Mouse (Mus musculus) neutrophil, adult 5-6 weeks (primary cell): ENCODE results near the gene Fgd3. TPM values are rescaled to one million over a fixed set of nuclear protein-coding genes. Genes with fewer than 3 reads are reported as not detected.

Experiments used
- ATAC-seq: fragments of 151-379, 151-347 bp; 2 replicates; pipeline ENCODE4 v1.8.0; 2017; ENCODE audit warnings: mild to moderate bottlenecking, moderate TSS enrichment; ENCODE audit not compliant: insufficient number of reproducible peaks, poor library complexity, low FRiP score, severe bottlenecking; ENCODE audit errors: extremely low read depth
- total RNA-seq: library from RNA; stranded (forward); fragments of 200-1000 nt; gene quantifications from 2 replicates; pipeline ENCODE4 v1.2.3, GENCODE M21; 2017

Fgd3 gene
- total RNA-seq: 95.8 and 99.2 TPM in 2 replicates

DNA sequence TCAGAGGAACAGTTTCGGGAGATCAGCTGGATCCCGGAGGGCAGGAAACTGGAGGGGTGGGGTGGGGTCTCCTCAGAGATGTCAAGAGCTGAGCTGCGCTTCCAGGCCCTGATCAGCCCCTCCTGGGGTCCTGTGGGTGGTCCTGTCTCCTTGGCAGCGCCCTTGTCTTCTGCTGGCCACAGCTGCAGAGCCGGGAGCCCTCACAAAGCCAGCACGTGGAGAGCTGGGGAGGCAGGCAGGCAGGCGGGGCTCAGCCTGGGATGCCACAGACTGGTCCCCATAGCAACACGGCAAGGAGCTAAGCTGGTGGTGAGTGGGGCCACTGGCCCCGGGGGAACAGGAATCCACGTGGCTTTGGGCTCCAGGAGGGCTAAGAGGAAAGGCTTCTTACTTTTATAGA is at the start of gene Fgd3:
Gene Fgd3, minus strand, starts transcription at position 272 of the 400 bp plus-strand sequence.
- ATAC-seq: no peak

DNA sequence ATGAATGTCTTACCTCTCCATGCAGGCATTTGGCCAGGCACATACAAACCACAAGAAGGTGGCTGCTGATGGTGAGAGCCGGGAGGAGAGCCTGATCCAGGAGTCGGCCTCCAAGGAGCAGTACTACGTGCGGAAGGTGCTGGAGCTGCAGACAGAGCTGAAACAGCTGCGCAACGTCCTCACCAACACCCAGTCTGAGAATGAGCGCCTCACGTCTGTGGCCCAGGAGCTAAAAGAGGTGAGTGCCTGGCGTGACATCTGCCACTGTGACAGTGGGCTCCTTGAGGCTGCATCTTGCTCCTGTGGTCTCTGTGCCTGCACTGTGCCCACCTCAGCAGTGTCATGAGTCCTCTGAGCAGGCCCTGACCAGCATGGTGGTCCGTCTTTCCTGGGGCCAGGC is 49.3 kb upstream of the Fgd3 start:
- no peak for ATAC-seq

- no peak for ATAC-seq
Observed at GRCm38 (mm10) chr13:49367657-49368440, 47.7 kb upstream of the Fgd3 start.

- ATAC-seq: no peak
Observed at GRCm38 (mm10) chr13:49364716-49365115, 44.6 kb upstream of the Fgd3 start.

DNA sequence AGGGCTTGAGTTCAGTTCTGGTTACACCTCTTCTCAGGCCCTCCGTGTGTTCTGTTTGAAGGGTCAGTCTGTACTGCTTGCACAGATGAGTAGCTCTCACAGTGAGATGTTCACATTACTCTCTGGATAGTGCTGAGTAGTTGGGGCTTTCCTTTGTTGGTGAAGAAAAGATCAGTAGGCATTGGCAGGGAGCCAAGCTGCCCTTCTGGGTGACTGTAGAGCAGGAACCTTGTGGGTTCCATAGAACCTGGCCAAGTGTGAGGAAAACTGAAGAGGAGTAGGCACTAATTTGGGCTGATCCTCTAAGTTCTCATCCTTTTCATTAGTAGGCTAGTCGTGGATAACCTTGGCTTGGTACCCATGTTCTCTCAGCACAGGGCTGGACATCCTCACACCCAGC is 42.7 kb upstream of the Fgd3 start:
- ATAC-seq: no peak

GRCm38 (mm10) chr13:49362364-49362763 is 42.3 kb upstream of the Fgd3 start:
- no peak for ATAC-seq

- no peak for ATAC-seq
Observed at GRCm38 (mm10) chr13:49360906-49361406, 40.8 kb upstream of the Fgd3 start.

- no peak for ATAC-seq
Observed at GRCm38 (mm10) chr13:49358184-49358583, 38.1 kb upstream of the Fgd3 start.

GRCm38 (mm10) chr13:49357367-49358026 is 37.4 kb upstream of the Fgd3 start:
- no peak for ATAC-seq

DNA sequence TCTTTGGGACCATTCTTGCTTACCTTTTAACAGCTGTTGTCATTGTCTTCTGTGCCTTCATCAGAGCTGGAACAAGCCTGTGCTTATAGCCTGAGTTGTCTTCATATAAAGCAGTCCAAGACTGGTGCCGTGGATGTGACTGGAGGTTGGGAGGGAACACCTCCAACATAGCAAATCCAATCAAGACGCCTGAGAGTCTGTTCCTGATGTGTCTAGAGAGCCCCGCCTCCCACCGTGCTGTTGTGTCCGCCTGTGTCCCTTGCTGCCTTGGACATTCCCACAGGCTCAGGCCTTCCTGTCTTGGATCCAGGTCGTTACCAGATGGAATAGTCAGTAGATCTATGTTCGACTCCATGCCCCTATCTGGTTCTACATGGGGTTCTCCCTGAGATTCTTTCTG is 36.0 kb upstream of the Fgd3 start:
- no peak for ATAC-seq

DNA sequence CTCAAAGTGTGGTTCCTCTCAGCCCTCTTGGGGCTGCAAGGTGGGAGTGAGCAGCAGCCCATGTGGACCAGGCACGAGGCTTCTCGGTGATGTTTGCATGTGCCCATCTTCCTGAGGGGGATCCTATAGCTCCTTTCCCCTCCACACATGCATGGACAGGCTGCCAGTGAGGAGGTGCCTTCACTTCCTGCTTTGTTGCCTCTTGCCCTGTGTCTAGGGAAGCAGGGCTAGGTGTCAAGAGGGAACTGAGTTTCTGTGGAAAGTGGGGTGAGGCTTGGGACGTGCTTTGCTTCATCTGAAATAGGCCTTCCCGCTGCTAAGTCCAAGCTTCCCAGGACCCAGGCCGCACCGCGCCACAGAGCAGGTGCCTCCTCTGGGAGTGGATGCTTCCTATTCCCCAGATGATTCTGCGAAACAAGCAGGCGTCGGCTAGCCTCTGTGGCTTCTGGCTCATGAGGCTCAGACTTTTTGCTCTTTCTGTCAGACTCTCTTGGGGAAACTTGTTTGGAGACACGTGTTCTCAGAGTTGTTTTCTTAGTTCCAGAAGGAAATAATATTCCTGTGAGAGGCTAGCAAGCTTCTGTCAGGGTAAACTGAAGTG is 35.5 kb upstream of the Fgd3 start:
- no peak for ATAC-seq

GRCm38 (mm10) chr13:49353991-49354507 is 33.9 kb upstream of the Fgd3 start:
- no peak for ATAC-seq

DNA sequence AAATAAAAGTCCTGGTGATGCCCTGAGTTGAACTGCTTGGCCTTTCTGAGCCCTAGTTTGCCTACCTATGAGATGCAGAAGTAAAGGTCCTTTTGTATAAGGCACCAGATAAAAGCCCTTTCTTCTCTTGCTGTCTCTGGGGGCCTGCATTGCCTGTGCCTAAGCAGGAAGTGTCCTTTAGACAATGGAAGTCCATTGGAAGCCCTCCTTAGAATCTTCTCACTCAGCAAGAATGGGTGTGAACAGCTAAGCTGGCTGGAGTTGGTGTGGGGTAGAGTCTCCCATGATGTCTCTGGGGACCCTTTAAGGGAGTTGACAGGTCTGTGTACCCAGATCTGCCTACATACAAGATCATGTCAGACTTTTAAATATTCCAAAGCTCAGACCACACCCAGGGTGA is 33.3 kb upstream of the Fgd3 start:
- ATAC-seq: no peak

DNA sequence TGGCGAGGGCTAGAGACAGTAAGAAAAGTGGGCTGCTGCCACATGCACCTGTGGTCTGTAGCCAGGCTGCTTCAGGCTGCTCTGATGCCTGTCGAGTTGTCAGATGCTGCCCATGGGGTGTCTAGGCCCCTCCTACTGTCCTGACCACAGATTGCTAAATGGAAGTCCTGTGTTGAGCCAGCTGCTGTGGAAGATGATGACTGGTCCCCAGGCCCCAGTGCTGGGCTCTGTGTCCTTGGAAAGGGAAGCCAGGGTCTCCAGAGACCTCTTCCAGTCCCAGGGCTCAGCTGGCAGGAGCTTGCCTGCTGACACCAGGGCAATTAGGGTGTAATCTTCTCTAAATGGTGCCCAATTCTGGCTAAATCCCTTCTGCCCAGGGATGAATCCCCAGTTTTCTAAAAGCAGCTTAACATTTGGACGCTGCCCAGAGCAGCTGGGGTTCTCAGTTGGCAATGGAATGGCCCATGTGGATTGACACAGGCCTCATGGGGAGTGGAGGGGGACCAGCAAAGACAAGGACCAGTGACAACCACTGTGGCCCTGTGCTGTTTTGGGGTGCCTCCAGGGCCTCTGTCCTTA is 32.6 kb upstream of the Fgd3 start:
- no peak; the same call in 1 of the 2 replicates for ATAC-seq

- ATAC-seq: no peak
Observed at GRCm38 (mm10) chr13:49349836-49350505, 29.9 kb upstream of the Fgd3 start.

GRCm38 (mm10) chr13:49349335-49349734 is 29.2 kb upstream of the Fgd3 start:
- ATAC-seq: no peak

DNA sequence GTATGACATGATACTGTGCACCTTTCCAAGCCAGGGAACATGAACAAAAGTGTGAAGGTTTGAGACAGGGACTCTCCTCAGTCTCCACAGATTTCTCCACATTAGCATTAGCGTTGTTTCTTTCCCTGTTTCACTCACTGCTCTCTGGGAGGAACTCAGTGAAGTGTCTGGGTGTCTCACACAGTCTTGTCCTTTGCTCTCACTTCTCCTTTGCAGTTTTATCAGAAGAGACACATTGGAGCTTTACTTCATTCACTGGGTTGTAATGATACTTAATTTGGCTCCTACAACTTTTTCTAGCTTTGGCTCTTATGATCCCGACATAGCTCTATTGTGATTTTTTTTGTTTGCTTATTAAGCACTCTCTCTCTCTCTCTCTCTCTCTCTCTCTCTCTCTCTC is 28.4 kb upstream of the Fgd3 start:
- ATAC-seq: no peak

- no peak for ATAC-seq
Observed at GRCm38 (mm10) chr13:49345476-49345875, 25.4 kb upstream of the Fgd3 start.

DNA sequence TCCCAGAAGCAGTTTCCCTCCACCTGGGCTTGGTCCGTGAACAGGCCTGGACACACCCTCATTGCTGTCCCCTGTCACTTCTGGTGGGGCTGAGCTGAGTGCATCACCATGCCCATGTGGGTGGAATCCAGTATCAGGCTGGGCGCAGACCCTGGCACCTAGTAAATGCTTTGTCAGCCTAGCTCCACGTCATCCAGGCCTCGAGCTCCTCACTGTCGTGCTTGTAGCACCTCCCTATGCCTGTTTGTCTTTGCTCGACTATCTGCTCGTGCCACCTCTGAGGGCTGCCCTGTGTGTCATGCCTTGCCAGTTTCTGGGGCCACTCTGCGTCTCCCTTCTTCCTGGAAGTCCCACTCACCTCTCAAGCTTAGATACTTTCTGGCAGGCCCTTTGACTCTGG is 24.5 kb upstream of the Fgd3 start:
- ATAC-seq: no peak
